ENCODE assay signal across 23 mouse cellular contexts in the genomic region with DNA sequence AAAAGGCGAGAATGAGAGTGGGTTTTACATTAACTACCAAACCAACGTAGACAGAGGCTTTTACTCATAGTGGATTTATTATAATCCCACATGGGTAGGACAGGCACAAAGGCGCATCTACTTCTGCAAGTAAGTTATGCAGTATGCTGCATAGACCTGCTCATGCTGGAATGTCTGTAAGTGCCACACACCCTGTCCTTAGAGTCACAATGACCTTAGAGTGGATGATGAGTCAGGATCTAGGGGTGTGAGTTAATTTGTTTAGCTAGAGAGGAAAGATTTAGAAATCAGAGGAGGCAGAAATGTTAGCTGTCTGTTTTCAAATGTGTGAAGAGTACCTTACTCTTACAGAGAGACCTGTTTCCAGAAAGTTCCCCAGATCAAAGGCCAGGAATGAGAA. TPM values are rescaled to one million over a fixed set of nuclear protein-coding genes. Genes with fewer than 3 reads are reported as not detected.
A peak's percentile ranks its signal among the peaks of the same experiment; 100 is the strongest.
DNase-seq lines count a peak whose midpoint lies in the region; ATAC-seq and TF ChIP-seq lines count a peak whose summit lies in the region.
"Had no signal": no experiment of that assay in that cellular context is flagged by ENCODE, and none has a peak within 500 bp of the region (broad histone marks: within the 10 kb centered on the region; RNA-seq: fewer than 3 reads in every experiment).

No protein-coding gene starts in this region.

- no peak overlapping the region for H3K4me2 ChIP-seq in intestine, postnatal 0 days (replicated peaks; ENCODE audit: low read depth)
- H3K4me2 ChIP-seq in intestine, embryonic 15.5 days (replicated peaks) = no peak overlapping the region
- H3K4me2 ChIP-seq in lung, postnatal 0 days (replicated peaks; ENCODE audit: low read depth, low read length) = no peak overlapping the region
- H3K4me2 ChIP-seq in stomach, embryonic 16.5 days (ENCODE audit: low read depth, low read length) = no peak overlapping the region
- no peak overlapping the region for H3K4me2 ChIP-seq in hindbrain, embryonic 13.5 days
- H3K4me2 ChIP-seq: embryonic facial prominence, embryonic 12.5 days; embryonic facial prominence, embryonic 15.5 days; heart, embryonic 11.5 days; hindbrain, embryonic 12.5 days had no signal

- H3K4me1 ChIP-seq in intestine, postnatal 0 days (replicated peaks; ENCODE audit: control insufficient read depth, insufficient read depth, low read length) = 0 out of 2 replicates have a peak, but pooled peaks cover 3% of the 10 kb centered on the region
- H3K4me1 ChIP-seq in intestine, embryonic 15.5 days (replicated peaks) = 0 out of 2 replicates have a peak, but pooled peaks cover 2% of the 10 kb centered on the region
- peaks cover 5% of the 10 kb centered on the region; the same call in 1 of the 2 replicates for H3K4me1 ChIP-seq in lung, postnatal 0 days (ENCODE audit: insufficient read depth, low read depth, low read length)
- H3K4me1 ChIP-seq in stomach, embryonic 16.5 days (ENCODE audit: control insufficient read depth, insufficient read depth, low read length) = peaks cover 2% of the 10 kb centered on the region; the same call in 1 of the 2 replicates
- H3K4me1 ChIP-seq in hindbrain, embryonic 13.5 days (replicated peaks) = peaks cover 10% of the 10 kb centered on the region; the same call in 1 of the 2 replicates
- H3K4me1 ChIP-seq: embryonic facial prominence, embryonic 12.5 days had no signal

- H3K4me3 ChIP-seq in intestine, postnatal 0 days (ENCODE audit: low read depth, low read length) = no peak overlapping the region
- H3K4me3 ChIP-seq in intestine, embryonic 15.5 days (replicated peaks) = no peak overlapping the region
- no peak overlapping the region for H3K4me3 ChIP-seq in lung, postnatal 0 days (ENCODE audit: low read depth, low read length)
- no peak overlapping the region for H3K4me3 ChIP-seq in stomach, embryonic 16.5 days (replicated peaks; ENCODE audit: low read length)
- no peak overlapping the region for H3K4me3 ChIP-seq in hindbrain, embryonic 13.5 days
- H3K4me3 ChIP-seq: embryonic facial prominence, embryonic 12.5 days; embryonic facial prominence, embryonic 15.5 days; gastrocnemius, adult 2 months; hindbrain, embryonic 12.5 days had no signal

- no peaks in the 10 kb centered on the region for H3K36me3 ChIP-seq in intestine, postnatal 0 days (ENCODE audit: control insufficient read depth, insufficient read depth)
- no peaks in the 10 kb centered on the region for H3K36me3 ChIP-seq in intestine, embryonic 15.5 days
- H3K36me3 ChIP-seq in lung, postnatal 0 days (ENCODE audit: insufficient read depth, low read length) = no peaks in the 10 kb centered on the region
- no peaks in the 10 kb centered on the region for H3K36me3 ChIP-seq in stomach, embryonic 16.5 days (ENCODE audit: control insufficient read depth, insufficient read depth, low read length)
- peaks cover 6% of the 10 kb centered on the region; the same call in 1 of the 2 replicates for H3K36me3 ChIP-seq in hindbrain, embryonic 13.5 days

- no peaks in the 10 kb centered on the region for H3K9me3 ChIP-seq in intestine, postnatal 0 days (ENCODE audit: control insufficient read depth)
- no peaks in the 10 kb centered on the region for H3K9me3 ChIP-seq in intestine, embryonic 15.5 days
- no peaks in the 10 kb centered on the region for H3K9me3 ChIP-seq in lung, postnatal 0 days (ENCODE audit: low read length)
- no peaks in the 10 kb centered on the region for H3K9me3 ChIP-seq in stomach, embryonic 16.5 days (replicated peaks; ENCODE audit: control insufficient read depth, low read length)
- H3K9me3 ChIP-seq in hindbrain, embryonic 13.5 days = no peaks in the 10 kb centered on the region
- H3K9me3 ChIP-seq: embryonic facial prominence, embryonic 12.5 days; embryonic facial prominence, embryonic 15.5 days; hindbrain, embryonic 12.5 days had no signal

- 64% methylated on average over 3 of the region's 3 CpGs for WGBS in intestine, postnatal 0 days
- 69% methylated on average over 3 of the region's 3 CpGs for WGBS in intestine, embryonic 15.5 days
- 61% methylated on average over 3 of the region's 3 CpGs for WGBS in lung, postnatal 0 days
- WGBS in stomach, embryonic 16.5 days = 70% methylated on average over 3 of the region's 3 CpGs
- WGBS in hindbrain, embryonic 13.5 days = 95% methylated on average over 3 of the region's 3 CpGs

- H3K27ac ChIP-seq in intestine, postnatal 0 days (ENCODE audit: low read depth, low read length) = peak overlapping the region; percentile 47; the same call in 1 of the 2 replicates
- no peak overlapping the region for H3K27ac ChIP-seq in intestine, embryonic 15.5 days
- H3K27ac ChIP-seq in lung, postnatal 0 days (ENCODE audit: low read length) = peak overlapping the region; percentile 83
- H3K27ac ChIP-seq in stomach, embryonic 16.5 days (ENCODE audit: low read length) = 0 out of 2 replicates have a peak overlapping the region, but pooled peaks have one; percentile 34
- no peak overlapping the region for H3K27ac ChIP-seq in hindbrain, embryonic 13.5 days
- H3K27ac ChIP-seq: embryonic facial prominence, embryonic 12.5 days; embryonic facial prominence, embryonic 15.5 days; gastrocnemius, adult 2 months; hindbrain, embryonic 12.5 days had no signal

- TF ChIP-seq CTCF in intestine, postnatal 0 days (IDR thresholded peaks at IDR 0.05; ENCODE audit: low read depth) = no peak
- TF ChIP-seq CTCF in lung, postnatal 0 days (IDR thresholded peaks at IDR 0.05) = no peak

- no peak overlapping the region for H3K9ac ChIP-seq in intestine, postnatal 0 days (ENCODE audit: low read depth, low read length)
- no peak overlapping the region for H3K9ac ChIP-seq in intestine, embryonic 15.5 days
- no peak overlapping the region for H3K9ac ChIP-seq in lung, postnatal 0 days (replicated peaks; ENCODE audit: low read depth)
- H3K9ac ChIP-seq in stomach, embryonic 16.5 days (ENCODE audit: low read length) = no peak overlapping the region
- H3K9ac ChIP-seq in hindbrain, embryonic 13.5 days = no peak overlapping the region
- H3K9ac ChIP-seq: embryonic facial prominence, embryonic 12.5 days; embryonic facial prominence, embryonic 15.5 days; forebrain, postnatal 0 days; hindbrain, embryonic 12.5 days had no signal

- TF ChIP-seq EP300 in lung, postnatal 0 days (IDR thresholded peaks at IDR 0.05) = peak; percentile 97

- peak; percentile 76 for DNase-seq in lung, postnatal 0 days (ENCODE audit: low spot score)
- no peak for DNase-seq in lung, postnatal 14 days
- peak; percentile 36 for DNase-seq in 416B (ENCODE audit: low read depth)
- DNase-seq: adrenal gland, postnatal 10 days; cerebellum, adult 11 months; cerebellum, adult 2 months; cerebellum, adult 9-11 months; cerebellum, postnatal 25 days; forebrain, postnatal 0 days; gastrocnemius, adult 2 months; gastrocnemius, postnatal 14 days had no signal

- H3K27me3 ChIP-seq in intestine, postnatal 0 days (replicated peaks; ENCODE audit: control insufficient read depth, insufficient read depth, low read length) = no peaks in the 10 kb centered on the region
- no peaks in the 10 kb centered on the region for H3K27me3 ChIP-seq in intestine, embryonic 15.5 days (replicated peaks)
- H3K27me3 ChIP-seq in lung, postnatal 0 days (replicated peaks; ENCODE audit: insufficient read depth, low read length) = no peaks in the 10 kb centered on the region
- H3K27me3 ChIP-seq in stomach, embryonic 16.5 days (ENCODE audit: control insufficient read depth, insufficient read depth, low read length) = no peaks in the 10 kb centered on the region
- H3K27me3 ChIP-seq in hindbrain, embryonic 13.5 days = 0 out of 2 replicates have a peak, but pooled peaks cover 4% of the 10 kb centered on the region
- H3K27me3 ChIP-seq: embryonic facial prominence, embryonic 12.5 days; embryonic facial prominence, embryonic 15.5 days; hindbrain, embryonic 12.5 days had no signal

- no peak for ATAC-seq in intestine, postnatal 0 days
- ATAC-seq in intestine, embryonic 15.5 days = no peak
- peak; percentile 67 for ATAC-seq in lung, postnatal 0 days
- no peak for ATAC-seq in stomach, embryonic 16.5 days (ENCODE audit: insufficient read depth, low FRiP score)
- ATAC-seq in hindbrain, embryonic 13.5 days (ENCODE audit: low FRiP score) = no peak
- ATAC-seq: activated CD4-positive, CD25-positive, alpha-beta regulatory T cell, adult 4 months; CD4-positive, CD25-positive, alpha-beta regulatory T cell, adult 4 months; forebrain, embryonic 14.5 days; forebrain, postnatal 0 days; hindbrain, embryonic 16.5 days had no signal

RNA-seq across cellular contexts. Expression of a gene that starts 2.0 kb away (rescaled TPM):
- polyA plus RNA-seq in intestine, postnatal 0 days (2015; fragmentation: Nextera tagmentation; extraction: Ambion mirVana) = 8.1 and 8.3 TPM in 2 replicates
- 10.1 and 11.3 TPM in 2 replicates for polyA plus RNA-seq in intestine, embryonic 15.5 days (2015; fragmentation: Nextera tagmentation; extraction: Ambion mirVana)
- polyA plus RNA-seq in lung, postnatal 0 days (2015; fragmentation: Nextera tagmentation; extraction: Ambion mirVana) = 14.8 and 15.9 TPM in 2 replicates
- polyA plus RNA-seq in stomach, embryonic 16.5 days (2015; fragmentation: Nextera tagmentation; extraction: Ambion mirVana) = 11.5 and 12.7 TPM in 2 replicates
- polyA plus RNA-seq in hindbrain, embryonic 13.5 days (2015; fragmentation: Nextera tagmentation; extraction: Ambion mirVana) = 4.6 and 5.1 TPM in 2 replicates

RNA-seq across cellular contexts. Expression of a gene that starts 43.2 kb away (rescaled TPM):
- polyA plus RNA-seq in intestine, postnatal 0 days (2015; fragmentation: Nextera tagmentation; extraction: Ambion mirVana) = 31.1 TPM in 2 replicates
- 38.6 and 41.5 TPM in 2 replicates for polyA plus RNA-seq in intestine, embryonic 15.5 days (2015; fragmentation: Nextera tagmentation; extraction: Ambion mirVana)
- polyA plus RNA-seq in lung, postnatal 0 days (2015; fragmentation: Nextera tagmentation; extraction: Ambion mirVana) = 21.8 and 25.0 TPM in 2 replicates
- polyA plus RNA-seq in stomach, embryonic 16.5 days (2015; fragmentation: Nextera tagmentation; extraction: Ambion mirVana) = 27.3 and 27.7 TPM in 2 replicates
- 13.3 and 14.4 TPM in 2 replicates for polyA plus RNA-seq in hindbrain, embryonic 13.5 days (2015; fragmentation: Nextera tagmentation; extraction: Ambion mirVana)

RNA-seq across cellular contexts. Expression of a gene that starts 52.0 kb away (rescaled TPM):
- 1.3 and 1.9 TPM in 2 replicates for polyA plus RNA-seq in intestine, postnatal 0 days (2015; fragmentation: Nextera tagmentation; extraction: Ambion mirVana)
- 2.8 and 2.9 TPM in 2 replicates for polyA plus RNA-seq in intestine, embryonic 15.5 days (2015; fragmentation: Nextera tagmentation; extraction: Ambion mirVana)
- polyA plus RNA-seq in lung, postnatal 0 days (2015; fragmentation: Nextera tagmentation; extraction: Ambion mirVana) = 4.4 and 5.8 TPM in 2 replicates
- polyA plus RNA-seq in stomach, embryonic 16.5 days (2015; fragmentation: Nextera tagmentation; extraction: Ambion mirVana) = 3.1 and 4.1 TPM in 2 replicates
- 6.4 and 7.5 TPM in 2 replicates for polyA plus RNA-seq in hindbrain, embryonic 13.5 days (2015; fragmentation: Nextera tagmentation; extraction: Ambion mirVana)

RNA-seq across cellular contexts. Expression of a gene that starts 52.0 kb away (rescaled TPM):
- 1,062 and 1,144 TPM in 2 replicates for polyA plus RNA-seq in intestine, postnatal 0 days (2015; fragmentation: Nextera tagmentation; extraction: Ambion mirVana)
- 999 and 1,061 TPM in 2 replicates for polyA plus RNA-seq in intestine, embryonic 15.5 days (2015; fragmentation: Nextera tagmentation; extraction: Ambion mirVana)
- 1,414 and 1,430 TPM in 2 replicates for polyA plus RNA-seq in lung, postnatal 0 days (2015; fragmentation: Nextera tagmentation; extraction: Ambion mirVana)
- 885 and 955 TPM in 2 replicates for polyA plus RNA-seq in stomach, embryonic 16.5 days (2015; fragmentation: Nextera tagmentation; extraction: Ambion mirVana)
- 565 TPM in 2 replicates for polyA plus RNA-seq in hindbrain, embryonic 13.5 days (2015; fragmentation: Nextera tagmentation; extraction: Ambion mirVana)

Comparison
In these comparisons a context has a peak if more than half of its experiments do, and no peak if none do; other contexts are left out.
1. H3K27ac ChIP-seq: peak in intestine, postnatal 0 days (single experiment), lung, postnatal 0 days (single experiment) and stomach, embryonic 16.5 days (single experiment); none in intestine, embryonic 15.5 days (single experiment) and hindbrain, embryonic 13.5 days (single experiment).